Mouse (Mus musculus) MEL (cell line): ENCODE results near the gene Agpat4. TPM values are rescaled to one million over a fixed set of nuclear protein-coding genes. Genes with fewer than 3 reads are reported as not detected.

Source experiments
- DNase-seq: peaks from one replicate; pipeline ENCODE4 v3.0.0; 2011; ENCODE audit warnings: low read depth, low spot score
- H3K27ac ChIP-seq: 2 replicates; pipeline ENCODE4 v1.5.1; 2012; ENCODE audit warnings: low read depth, mild to moderate bottlenecking, control low read depth, low read length, moderate library complexity; ENCODE audit not compliant: control insufficient read depth
- H3K27me3 ChIP-seq, 2 experiments: fragments of 150-350 bp in 1 of 2; sonication (generic) in 1 of 2; 2 replicates each; pipeline ENCODE4 v1.6.1; 2012; ENCODE audit warnings: low read length in 2 of 2, mild to moderate bottlenecking in 2 of 2, improper control_type of control experiment in 1 of 2, moderate library complexity in 1 of 2; ENCODE audit not compliant: insufficient read depth in 2 of 2, control insufficient read depth in 1 of 2
- H3K36me3 ChIP-seq, 2 experiments: 2 replicates each; pipeline ENCODE4 v1.6.1; 2012 to 2014; ENCODE audit warnings: low read length in 2 of 2, improper control_type of control experiment in 1 of 2, inconsistent platforms in 1 of 2, mild to moderate bottlenecking in 1 of 2; ENCODE audit not compliant: insufficient read depth in 2 of 2, control insufficient read depth in 1 of 2
- H3K4me1 ChIP-seq, 2 experiments: fragments of 150-350 bp in 1 of 2; sonication (generic) in 1 of 2; 2 replicates each; pipeline ENCODE4 v1.6.1; 2012; ENCODE audit warnings: low read length in 2 of 2, improper control_type of control experiment in 1 of 2, mild to moderate bottlenecking in 1 of 2; ENCODE audit not compliant: insufficient read depth in 2 of 2, control insufficient read depth in 1 of 2
- H3K4me3 ChIP-seq, 2 experiments: fragments of 150-350 bp in 1 of 2; sonication (generic) in 1 of 2; 2 replicates each; pipeline ENCODE4 v1.5.1; 2012; ENCODE audit warnings: low read depth in 2 of 2, low read length in 2 of 2, mild to moderate bottlenecking in 2 of 2, moderate library complexity in 2 of 2, control low read depth in 1 of 2, improper control_type of control experiment in 1 of 2; ENCODE audit not compliant: control insufficient read depth in 1 of 2, insufficient read depth in 1 of 2
- H3K79me2 ChIP-seq: 2 replicates; pipeline ENCODE4 v1.6.1; 2012; ENCODE audit warnings: mild to moderate bottlenecking, low read length, moderate library complexity; ENCODE audit not compliant: control insufficient read depth, poor library complexity, insufficient read depth
- H3K9ac ChIP-seq: 2 replicates; pipeline ENCODE4 v1.6.1; 2012; ENCODE audit warnings: low read depth, mild to moderate bottlenecking, control low read depth, low read length, moderate library complexity; ENCODE audit not compliant: control insufficient read depth, poor library complexity, severe bottlenecking
- H3K9me3 ChIP-seq: fragments of 150-350 bp; sonication (generic); replicated peaks from 2 replicates; pipeline ENCODE4 v1.6.1; 2012; ENCODE audit warnings: mild to moderate bottlenecking, low read length, improper control_type of control experiment, moderate library complexity; ENCODE audit not compliant: insufficient read depth
- CHD1 ChIP-seq: IDR thresholded peaks from 2 replicates; pipeline ENCODE4 v1.6.1; 2012; ENCODE audit warnings: low read depth, mild to moderate bottlenecking, inconsistent platforms, low read length, improper control_type of control experiment
- CHD2 ChIP-seq: IDR thresholded peaks from 2 replicates; pipeline ENCODE4 v1.6.1; 2011; ENCODE audit warnings: low read length, improper control_type of control experiment
- CTCF ChIP-seq, 3 experiments: IDR thresholded peaks in 2 of 3; conservative IDR thresholded peaks in 1 of 3; 2 replicates each; pipeline ENCODE4 v1.5.1; 2011 to 2012; ENCODE audit warnings: low read length in 3 of 3, low read depth in 2 of 3, mild to moderate bottlenecking in 2 of 3, improper control_type of control experiment in 1 of 3, inconsistent platforms in 1 of 3, mixed read lengths in 1 of 3, moderate library complexity in 1 of 3; ENCODE audit not compliant: control insufficient read depth in 1 of 3, insufficient read depth in 1 of 3, poor library complexity in 1 of 3, severe bottlenecking in 1 of 3
- ELF1 ChIP-seq: IDR thresholded peaks from 2 replicates; pipeline ENCODE4 v1.6.1; 2014; ENCODE audit warnings: low read depth, mild to moderate bottlenecking, inconsistent platforms, low read length, improper control_type of control experiment, moderate library complexity
- EP300 ChIP-seq, 2 experiments: IDR thresholded peaks; 2 replicates each; pipeline ENCODE4 v1.6.1; 2011; ENCODE audit warnings: improper control_type of control experiment in 2 of 2, low read length in 2 of 2, low read depth in 1 of 2, mild to moderate bottlenecking in 1 of 2
- ETS1 ChIP-seq: IDR thresholded peaks from 2 replicates; pipeline ENCODE4 v1.6.1; 2012; ENCODE audit warnings: low read depth, mild to moderate bottlenecking, inconsistent platforms, low read length, improper control_type of control experiment, moderate library complexity
- GABPA ChIP-seq: IDR thresholded peaks from 2 replicates; pipeline ENCODE4 v1.6.1; 2012; ENCODE audit warnings: low read depth, mild to moderate bottlenecking, inconsistent platforms, low read length, improper control_type of control experiment, moderate library complexity
- KAT2A ChIP-seq: conservative IDR thresholded peaks from 2 replicates; pipeline ENCODE4 v1.6.1; 2012; ENCODE audit warnings: low read depth, low read length, improper control_type of control experiment, inconsistent platforms
- MAX ChIP-seq: IDR thresholded peaks from 2 replicates; pipeline ENCODE4 v1.6.1; 2011; ENCODE audit warnings: low read length, improper control_type of control experiment
- MAZ ChIP-seq: IDR thresholded peaks from 2 replicates; pipeline ENCODE4 v1.6.1; 2012; ENCODE audit warnings: low read depth, mild to moderate bottlenecking, inconsistent platforms, low read length, improper control_type of control experiment
- MXI1 ChIP-seq: IDR thresholded peaks from 2 replicates; pipeline ENCODE4 v1.6.1; 2011; ENCODE audit warnings: mild to moderate bottlenecking, low read depth, low read length, improper control_type of control experiment
- MYC ChIP-seq: IDR thresholded peaks from 2 replicates; pipeline ENCODE4 v1.6.1; 2011; ENCODE audit warnings: low read depth, mild to moderate bottlenecking, low read length, improper control_type of control experiment, moderate library complexity
- NELFE ChIP-seq: IDR thresholded peaks from 2 replicates; pipeline ENCODE4 v1.6.1; 2011; ENCODE audit warnings: low read depth, low read length, improper control_type of control experiment
- NRF1 ChIP-seq: IDR thresholded peaks from 2 replicates; pipeline ENCODE4 v1.6.1; 2014; ENCODE audit warnings: low read depth, mild to moderate bottlenecking, inconsistent platforms, low read length, improper control_type of control experiment, moderate library complexity; ENCODE audit not compliant: poor library complexity, insufficient read depth, severe bottlenecking
- POLR2AphosphoS2 ChIP-seq: IDR thresholded peaks from 2 replicates; pipeline ENCODE4 v1.6.1; 2011; ENCODE audit warnings: low read length, improper control_type of control experiment
- RAD21 ChIP-seq: IDR thresholded peaks from 2 replicates; pipeline ENCODE4 v1.6.1; 2011; ENCODE audit warnings: mild to moderate bottlenecking, low read depth, low read length, improper control_type of control experiment
- UBTF ChIP-seq: IDR thresholded peaks from 2 replicates; pipeline ENCODE4 v1.6.1; 2012; ENCODE audit warnings: low read depth, mild to moderate bottlenecking, inconsistent platforms, low read length, improper control_type of control experiment, moderate library complexity, borderline replicate concordance; ENCODE audit not compliant: insufficient read depth
- USF1 ChIP-seq: IDR thresholded peaks from 2 replicates; pipeline ENCODE4 v1.6.1; 2014; ENCODE audit warnings: low read depth, mild to moderate bottlenecking, inconsistent platforms, low read length, improper control_type of control experiment, moderate library complexity
- USF2 ChIP-seq, 2 experiments: IDR thresholded peaks; 2 replicates each; pipeline ENCODE4 v1.6.1; 2011 to 2012; ENCODE audit warnings: improper control_type of control experiment in 2 of 2, low read length in 2 of 2, borderline replicate concordance in 1 of 2, inconsistent platforms in 1 of 2, low read depth in 1 of 2, mild to moderate bottlenecking in 1 of 2; ENCODE audit not compliant: insufficient read depth in 1 of 2
- ZNF384 ChIP-seq: IDR thresholded peaks from 2 replicates; pipeline ENCODE4 v1.6.1; 2012; ENCODE audit warnings: low read depth, mild to moderate bottlenecking, inconsistent platforms, low read length, improper control_type of control experiment
- polyA plus RNA-seq, 2 experiments: library from polyadenylated mRNA; stranded (reverse) in 1 of 2; unstranded in 1 of 2; fragments of >175 nt in 1 of 2; fragments of >200 nt in 1 of 2; gene quantifications; 2 replicates each; pipeline versions ENCODE4 v1.2.1 to v1.2.4; 2012; ENCODE audit warnings: low replicate concordance in 2 of 2, low read depth in 1 of 2; ENCODE audit not compliant: insufficient read length in 2 of 2, insufficient read depth in 1 of 2, missing spikeins in 1 of 2
- total RNA-seq: library from RNA; depleted of rRNA; stranded (reverse); fragments of 300-350 nt; gene quantifications from 2 replicates; pipeline ENCODE4 v1.2.3, GENCODE M21; 2012

Agpat4 gene
- total and polyA plus RNA-seq, 3 experiments, result 3.3 to 9.3 TPM; not detected in 1

DNA sequence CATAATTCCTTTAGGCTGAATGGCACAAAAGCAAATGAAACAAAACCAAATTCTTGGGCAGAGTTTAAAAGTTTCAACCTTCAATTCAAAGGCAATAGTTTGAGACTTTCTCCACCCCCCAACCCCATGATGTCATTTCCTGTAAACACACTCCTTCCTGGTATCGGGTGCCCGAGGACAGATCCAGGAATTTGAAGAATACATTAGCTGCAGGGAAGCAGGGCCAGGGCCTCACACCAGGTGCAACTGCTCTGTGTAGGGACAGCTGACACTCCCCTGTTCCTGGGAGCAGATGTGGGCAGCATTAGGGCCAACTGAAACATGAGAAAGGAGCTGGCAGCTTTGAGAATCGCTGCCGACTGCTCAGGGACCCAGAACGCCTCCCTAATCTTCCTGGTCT lies 76.6 kb downstream of the Agpat4 start:
- H3K27ac ChIP-seq, result no peak overlapping the region

DNA sequence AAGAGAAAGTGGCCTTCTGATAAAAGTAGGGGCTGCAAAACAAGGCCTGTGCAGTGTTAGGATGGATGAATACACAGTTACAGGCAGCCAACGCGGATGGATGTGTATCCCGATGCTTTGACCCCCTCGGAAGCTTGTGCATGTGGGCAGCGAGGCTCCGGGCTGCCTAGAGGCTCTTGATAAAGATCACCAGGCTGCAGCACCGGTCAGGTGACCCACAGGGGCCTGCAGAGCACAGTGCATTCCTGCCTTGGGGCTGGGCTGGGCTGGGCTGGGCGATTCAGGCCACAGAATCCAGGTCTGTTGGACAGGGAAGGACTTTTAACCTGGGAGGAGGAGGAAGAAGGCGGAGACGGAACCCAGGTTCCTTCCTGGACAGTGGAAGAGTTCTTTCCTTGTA lies 77.1 kb downstream of the Agpat4 start:
- TF ChIP-seq ELF1 (no peak), USF1 (0 out of 2 replicates have a peak, but pooled peaks have one; percentile 22), MXI1 (no peak), ZNF384 (no peak), CHD1 (no peak)
- TF ChIP-seq, all 39 proteins: peak for 1
- peaks cover 0 to 6% of the 10 kb centered on the region in 2 experiments; a peak in 1 of 4 replicates for H3K4me1 ChIP-seq
- no peaks in the 10 kb centered on the region; a peak in 1 of 4 replicates for H3K36me3 ChIP-seq
- H3K9ac ChIP-seq, result no peak overlapping the region
- H3K9me3 ChIP-seq, result no peaks in the 10 kb centered on the region
- no peaks in the 10 kb centered on the region for H3K27me3 ChIP-seq
- no peak overlapping the region for H3K4me3 ChIP-seq
- no peak for DNase-seq
- H3K79me2 ChIP-seq, result no peaks in the 10 kb centered on the region
- H3K27ac ChIP-seq, result no peak overlapping the region

More for the DNA sequence above, 76.6 kb downstream of the Agpat4 start:
- no peak overlapping the region for H3K4me3 ChIP-seq
- H3K36me3 ChIP-seq, result no peaks in the 10 kb centered on the region; a peak in 1 of 4 replicates
- no peak overlapping the region for H3K9ac ChIP-seq
- TF ChIP-seq UBTF (no peak), POLR2AphosphoS2 (no peak), MAX (no peak), CTCF (IDR thresholded peaks at IDR 0.05 in 2 of 3, conservative IDR thresholded peaks at IDR 0.05 in 1 of 3; ENCODE audit: control insufficient read depth in 1 of 3, insufficient read depth in 1 of 3, low read depth in 2 of 3, low read length in 3 of 3, poor library complexity in 1 of 3, severe bottlenecking in 1 of 3) (no peak), ELF1 (no peak), MXI1 (no peak), MAZ (no peak), EP300 (IDR thresholded peaks at IDR 0.05; ENCODE audit: low read depth in 1 of 2, low read length in 2 of 2) (no peak), NRF1 (no peak), RAD21 (no peak), ETS1 (no peak), NELFE (no peak)
- H3K4me1 ChIP-seq, result peaks cover 0 to 6% of the 10 kb centered on the region in 2 experiments; a peak in 1 of 4 replicates
- H3K27me3 ChIP-seq, result no peaks in the 10 kb centered on the region
- no peaks in the 10 kb centered on the region for H3K9me3 ChIP-seq
- H3K79me2 ChIP-seq, result no peaks in the 10 kb centered on the region
- no peak for DNase-seq

DNA sequence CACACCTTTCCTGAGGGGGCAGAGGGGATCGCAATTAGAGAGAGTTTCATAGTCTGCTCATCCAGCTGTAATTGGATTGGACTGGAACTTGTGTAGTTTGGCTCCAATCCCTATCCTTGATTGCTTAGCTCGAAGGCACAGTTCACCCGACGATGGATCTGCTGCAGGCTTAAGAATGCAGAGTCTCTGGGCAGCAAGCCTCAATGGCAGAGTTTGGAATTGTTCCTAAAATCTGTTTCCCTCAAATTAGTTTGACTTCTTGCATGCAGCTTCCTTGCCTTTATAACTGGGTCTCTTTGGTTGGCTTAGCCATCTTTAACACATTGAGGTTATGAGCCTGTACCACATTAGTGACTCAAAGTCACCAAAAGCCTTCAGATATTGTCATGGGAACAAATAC lies 81.4 kb downstream of the Agpat4 start:
- Histone ChIP-seq H3K4me1 (peaks cover 0 to 17% of the 10 kb centered on the region in 2 experiments; a peak in 3 of 4 replicates), H3K27ac (no peak overlapping the region)

More for the DNA sequence above, 81.4 kb downstream of the Agpat4 start:
- TF ChIP-seq USF2 (IDR thresholded peaks at IDR 0.05; ENCODE audit: borderline replicate concordance in 1 of 2, insufficient read depth in 1 of 2, low read depth in 1 of 2, low read length in 2 of 2) (no peak), CHD2 (no peak), MAZ (no peak), CTCF (IDR thresholded peaks at IDR 0.05 in 2 of 3, conservative IDR thresholded peaks at IDR 0.05 in 1 of 3; ENCODE audit: control insufficient read depth in 1 of 3, insufficient read depth in 1 of 3, low read depth in 2 of 3, low read length in 3 of 3, poor library complexity in 1 of 3, severe bottlenecking in 1 of 3) (no peak), RAD21 (no peak), MYC (no peak), GABPA (no peak), KAT2A (no peak)
- Histone ChIP-seq H3K9me3 (no peaks in the 10 kb centered on the region), H3K27me3 (no peaks in the 10 kb centered on the region), H3K79me2 (no peaks in the 10 kb centered on the region), H3K9ac (no peak overlapping the region), H3K36me3 (peaks cover 0 to 5% of the 10 kb centered on the region in 2 experiments; a peak in 2 of 4 replicates), H3K4me3 (no peak overlapping the region)
- no peak for DNase-seq
